Mouse (Mus musculus): ENCODE measurements at regions not wholly inside any gene's neighbourhood (a gene's known extent, or its start where the extent isn't known, plus 50 kb on each side); places are given as distances from the start of the nearest gene placed in this dataset.

DNA sequence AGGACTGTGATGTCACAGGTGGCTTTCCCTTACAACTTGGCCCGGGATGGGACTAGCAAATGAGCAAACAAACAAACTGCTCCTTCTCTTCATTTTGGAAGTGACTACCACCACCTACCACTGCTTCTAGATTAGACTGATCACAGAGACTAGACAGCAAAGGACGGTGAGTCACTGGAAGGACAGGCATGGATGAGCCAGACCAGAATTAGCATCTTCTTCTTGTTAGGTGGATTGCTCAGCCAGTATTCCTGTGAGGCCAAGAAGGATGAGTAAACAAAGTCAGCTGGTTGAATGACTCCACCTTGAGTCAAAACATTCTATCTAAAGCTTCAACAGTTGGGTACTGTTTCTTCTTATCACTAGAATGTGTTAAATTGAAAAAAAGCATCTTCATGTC, 385.1 kb upstream of the Mon1b start:
- DNase-seq (ENCODE audit: low read depth, low spot score) = peak; percentile 19

- DNase-seq (ENCODE audit: low read depth, low spot score) = peak; percentile 31
Observed at GRCm38 (mm10) chr8:113254076-113254475, 381.3 kb upstream of the Mon1b start.

DNA sequence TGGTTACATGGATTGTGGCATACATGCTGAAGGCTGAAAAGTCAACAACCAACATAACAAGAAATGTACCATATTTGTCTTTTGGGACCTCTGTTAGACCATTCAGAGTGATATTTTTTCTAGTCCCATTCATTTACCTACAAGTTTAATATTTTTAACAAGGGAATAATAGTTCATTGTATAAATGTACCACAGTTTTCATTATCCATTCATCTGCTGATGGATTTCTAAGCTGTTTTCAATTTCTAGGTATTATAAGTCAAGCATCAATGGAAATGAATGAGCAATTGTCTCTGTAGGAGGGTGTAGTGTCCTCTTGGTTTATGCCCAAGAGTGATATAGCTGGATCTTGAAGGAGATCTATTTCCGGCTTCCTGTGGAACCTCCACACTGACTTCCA, 375.9 kb upstream of the Mon1b start:
- no peak for DNase-seq (ENCODE audit: low read depth, low spot score)

DNA sequence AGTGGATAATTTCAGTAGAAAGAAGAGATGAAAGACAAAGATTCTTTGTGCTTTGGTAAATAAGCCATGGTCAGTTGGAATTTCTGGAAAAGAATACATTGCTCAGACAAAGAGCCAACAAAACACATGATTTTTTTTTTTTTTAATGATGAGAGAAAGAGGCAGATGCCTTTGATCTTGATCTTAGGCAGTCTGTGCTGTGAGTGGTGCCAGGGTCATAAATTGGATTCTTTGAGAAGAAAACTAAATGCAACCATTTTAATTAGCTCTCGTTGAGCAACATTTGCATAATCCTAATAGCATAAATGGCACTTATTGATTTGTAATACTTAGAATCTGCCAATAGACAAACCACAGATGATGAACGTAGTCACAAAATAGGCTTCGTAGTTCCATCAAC, 372.1 kb upstream of the Mon1b start:
- no peak for DNase-seq (ENCODE audit: low read depth, low spot score)

DNA sequence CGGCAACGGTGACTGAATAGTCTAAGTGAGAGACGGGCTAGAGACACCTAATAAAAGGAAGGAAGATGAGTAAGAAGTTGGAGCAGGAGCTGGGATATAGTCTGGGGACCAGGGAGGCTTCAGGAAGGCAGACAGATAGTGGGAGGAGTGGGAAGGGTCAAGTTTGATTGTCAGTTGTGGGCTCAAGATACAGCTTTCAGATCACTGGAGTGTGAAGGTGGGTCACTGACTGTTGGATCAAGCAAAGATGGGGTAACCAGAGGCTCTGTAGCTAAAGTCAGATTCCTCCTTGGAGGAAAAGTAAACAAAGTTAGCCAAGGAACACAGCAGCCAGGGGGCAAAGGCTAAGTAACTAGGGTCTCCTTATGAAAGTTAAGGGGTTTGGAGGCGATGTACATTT, 364.1 kb upstream of the Mon1b start:
- no peak for DNase-seq (ENCODE audit: low read depth, low spot score)

DNA sequence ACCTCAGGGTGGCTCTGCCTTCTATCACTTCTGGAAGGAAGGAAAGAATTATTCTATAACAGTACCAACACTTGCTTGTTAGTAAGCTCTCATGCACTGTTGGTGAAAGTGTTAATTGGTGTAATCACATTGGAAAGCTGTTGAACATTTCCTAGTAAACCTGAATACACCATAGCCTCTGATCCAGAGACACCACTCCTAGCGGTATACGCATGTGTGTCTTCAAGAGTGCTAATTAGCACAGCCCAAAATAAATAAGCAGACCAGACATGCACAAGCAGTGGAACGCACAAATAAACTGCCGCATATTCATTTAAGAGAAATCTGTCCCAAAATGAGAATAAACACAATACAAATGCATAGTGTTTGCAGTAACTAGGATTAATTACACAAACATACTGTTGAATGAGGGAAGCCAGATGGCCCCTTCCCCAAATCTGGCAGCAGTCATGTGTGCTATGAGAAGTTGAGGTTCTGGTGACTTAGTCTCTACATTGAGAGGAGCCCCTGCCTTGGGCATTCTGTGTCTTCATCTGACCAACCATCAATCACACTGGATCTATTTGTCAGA, 335.0 kb upstream of the Mon1b start:
- DNase-seq (ENCODE audit: low read depth, low spot score) = no peak

- DNase-seq (ENCODE audit: low read depth, low spot score) = no peak
Observed at GRCm38 (mm10) chr8:113303426-113303825, 332.0 kb upstream of the Mon1b start.

- DNase-seq (ENCODE audit: low read depth, low spot score) = peak; percentile 16
Observed at GRCm38 (mm10) chr8:113317169-113317568, 318.2 kb upstream of the Mon1b start.

- DNase-seq (ENCODE audit: low read depth, low spot score) = no peak
Observed at GRCm38 (mm10) chr8:113331576-113331975, 303.8 kb upstream of the Mon1b start.

DNA sequence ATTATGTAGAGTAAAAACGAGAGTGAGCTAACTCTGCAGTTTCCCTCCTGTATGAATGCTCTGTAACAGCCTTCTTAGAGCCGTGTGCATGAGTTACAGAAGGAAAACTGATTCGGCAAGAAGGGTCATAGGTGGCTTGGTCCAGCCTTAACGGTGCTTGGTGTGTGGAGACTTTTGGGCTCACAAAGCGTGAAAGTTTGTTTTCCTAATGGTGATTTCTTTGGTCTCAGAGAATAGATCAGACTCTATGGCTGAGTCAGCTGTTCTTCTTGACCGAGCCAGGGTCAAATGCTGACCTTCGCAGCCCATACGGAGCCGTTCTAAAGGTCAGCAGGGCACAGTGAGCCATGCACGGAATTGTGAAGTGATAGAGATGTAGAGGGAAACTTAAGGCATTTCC, 294.1 kb upstream of the Mon1b start:
- no peak for DNase-seq (ENCODE audit: low read depth, low spot score)

- no peak for DNase-seq (ENCODE audit: low read depth, low spot score)
Observed at GRCm38 (mm10) chr8:113361900-113362299, 273.5 kb upstream of the Mon1b start.

DNA sequence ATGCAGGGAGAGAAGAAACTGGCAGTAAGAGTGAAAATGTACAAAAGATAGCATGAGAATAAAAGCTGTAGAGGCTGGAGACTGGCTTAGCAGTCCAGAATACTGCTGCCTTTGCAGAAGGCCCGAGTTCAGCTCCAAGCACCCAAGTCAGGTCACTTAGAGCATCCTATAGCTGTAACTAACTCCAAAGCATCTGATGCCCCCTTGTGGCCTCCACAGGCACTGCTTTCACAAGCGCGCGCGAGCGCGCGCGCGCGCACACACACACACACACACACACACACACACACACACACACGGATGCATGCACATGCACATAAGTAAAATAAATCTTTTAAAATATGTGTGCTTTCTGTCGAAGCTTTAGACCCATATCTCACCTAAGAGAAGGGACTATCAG, 271.2 kb upstream of the Mon1b start:
- no peak for DNase-seq (ENCODE audit: low read depth, low spot score)

DNA sequence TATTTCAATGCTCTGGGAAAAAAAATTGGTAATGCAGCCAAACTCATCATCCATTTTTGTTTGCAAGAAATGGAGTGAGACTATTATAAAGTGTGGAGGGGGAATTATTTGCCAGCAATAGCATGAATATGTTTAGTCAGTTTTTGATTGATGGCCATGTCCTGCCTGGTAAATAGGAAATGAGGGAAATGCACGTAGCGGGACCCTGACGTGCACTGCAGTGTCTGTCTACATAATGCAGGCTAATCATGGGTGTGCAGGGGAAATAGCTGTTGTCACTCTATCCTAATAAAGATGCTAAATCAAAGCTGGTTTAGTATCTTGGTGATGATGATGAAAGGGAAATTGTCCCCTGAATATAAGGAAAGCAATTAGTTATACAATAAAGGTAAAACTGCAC, 251.9 kb upstream of the Mon1b start:
- DNase-seq (ENCODE audit: low read depth, low spot score) = no peak

- DNase-seq (ENCODE audit: low read depth, low spot score) = no peak
Observed at GRCm38 (mm10) chr8:113383974-113384373, 251.4 kb upstream of the Mon1b start.

- DNase-seq (ENCODE audit: low read depth, low spot score) = no peak
Observed at GRCm38 (mm10) chr8:113389504-113389903, 245.9 kb upstream of the Mon1b start.

DNA sequence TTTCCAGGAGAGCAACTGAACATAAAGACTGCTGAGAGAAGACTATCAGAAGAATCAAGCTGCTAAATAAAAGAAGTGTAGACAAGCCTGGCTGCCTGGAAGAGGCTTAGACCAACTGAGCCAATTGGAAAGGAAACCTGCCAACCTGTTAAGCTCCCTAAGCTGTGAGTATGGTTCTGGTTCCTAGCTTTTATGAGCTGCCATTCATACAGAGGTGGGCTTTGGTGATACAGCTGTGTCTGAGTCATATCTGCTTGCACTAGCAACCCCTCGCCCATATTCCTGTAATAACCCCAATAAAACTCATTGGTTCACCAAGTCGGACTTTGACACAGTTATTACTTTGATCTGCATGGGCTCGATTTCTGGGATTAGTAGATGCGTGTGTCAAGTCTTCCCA, 245.3 kb upstream of the Mon1b start:
- DNase-seq (ENCODE audit: low read depth, low spot score) = no peak

DNA sequence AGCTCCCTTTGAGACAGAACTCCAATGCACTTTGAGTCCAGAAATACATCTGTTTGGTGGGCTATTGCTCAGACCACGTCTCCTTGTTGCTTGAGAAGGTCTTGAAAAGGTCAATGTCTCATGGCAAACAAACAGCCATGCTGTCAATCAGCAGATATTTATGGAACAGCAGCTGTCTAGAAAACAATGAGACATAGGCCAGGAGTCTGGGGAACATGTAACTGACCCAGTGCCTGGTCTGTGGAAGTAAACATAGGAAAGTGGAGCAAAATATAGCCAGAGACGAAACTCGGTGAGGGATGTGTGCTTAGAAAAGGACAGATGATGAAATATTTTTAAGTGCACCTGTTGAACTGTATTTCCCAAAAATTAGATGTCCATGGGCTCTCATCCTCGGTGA, 241.1 kb upstream of the Mon1b start:
- DNase-seq (ENCODE audit: low read depth, low spot score) = no peak

GRCm38 (mm10) chr8:113405158-113405557, 230.2 kb upstream of the Mon1b start:
- no peak for DNase-seq (ENCODE audit: low read depth, low spot score)

DNA sequence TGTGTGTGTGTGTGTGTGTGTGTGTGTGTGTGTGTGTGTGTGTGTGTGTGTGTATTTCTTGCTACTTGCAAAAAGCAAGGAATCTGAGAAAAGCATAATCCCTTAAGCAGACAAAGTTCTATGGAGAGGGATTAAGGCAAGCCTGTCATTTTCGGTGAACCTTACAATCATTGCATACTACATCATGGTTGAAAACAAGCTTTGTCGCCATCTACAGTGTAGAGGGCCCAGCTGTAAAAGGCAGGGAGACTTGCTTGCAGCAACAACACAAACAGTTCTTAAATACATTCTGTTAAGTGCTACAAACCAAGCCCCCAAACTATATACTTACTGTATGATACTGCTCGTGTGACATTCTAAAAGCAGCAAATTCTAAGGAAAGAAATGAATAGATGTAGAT, 216.0 kb upstream of the Mon1b start:
- peak; percentile 8 for DNase-seq (ENCODE audit: low read depth, low spot score)

- no peak for DNase-seq (ENCODE audit: low read depth, low spot score)
Observed at GRCm38 (mm10) chr8:113422651-113423050, 212.7 kb upstream of the Mon1b start.

DNA sequence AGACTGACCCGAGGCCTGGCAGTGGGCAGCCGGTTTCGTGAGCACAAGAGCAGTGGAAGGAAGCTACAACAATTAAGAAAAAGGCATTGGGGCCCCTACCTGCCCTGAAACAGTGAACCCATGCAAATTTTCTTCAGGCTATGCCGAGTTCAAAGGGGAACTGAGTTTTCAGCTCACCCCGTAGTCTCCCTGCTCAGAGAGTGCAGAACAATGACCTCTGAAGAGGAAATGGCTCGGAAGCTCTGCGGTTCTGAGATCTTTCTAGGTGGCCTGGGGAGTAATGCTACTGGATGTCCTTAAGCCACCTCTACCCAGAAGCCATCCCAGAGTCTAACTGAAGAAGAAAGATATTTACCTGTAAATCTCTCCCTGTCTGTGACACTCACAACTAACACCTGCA, 196.3 kb upstream of the Mon1b start:
- DNase-seq (ENCODE audit: low read depth, low spot score) = no peak

DNA sequence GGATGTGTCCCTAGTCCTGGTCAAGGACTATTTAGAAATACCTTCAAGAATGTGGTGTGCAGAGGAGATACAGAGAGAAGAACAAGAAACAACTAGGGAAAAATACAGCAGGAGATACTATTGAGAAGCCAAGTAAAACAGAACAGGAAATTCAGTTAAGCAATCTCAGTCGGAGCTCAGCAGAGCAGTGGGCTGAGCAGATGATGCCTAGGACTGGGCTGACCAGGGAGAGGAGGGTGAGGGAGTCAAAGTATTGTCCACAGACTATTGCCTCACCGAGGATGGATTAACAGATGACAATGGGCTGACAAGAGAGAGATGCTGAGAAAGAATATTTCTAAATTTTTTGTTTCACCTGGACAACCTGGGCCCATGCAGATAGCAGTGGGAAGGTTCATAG, 181.4 kb upstream of the Mon1b start:
- no peak for DNase-seq (ENCODE audit: low read depth, low spot score)

DNA sequence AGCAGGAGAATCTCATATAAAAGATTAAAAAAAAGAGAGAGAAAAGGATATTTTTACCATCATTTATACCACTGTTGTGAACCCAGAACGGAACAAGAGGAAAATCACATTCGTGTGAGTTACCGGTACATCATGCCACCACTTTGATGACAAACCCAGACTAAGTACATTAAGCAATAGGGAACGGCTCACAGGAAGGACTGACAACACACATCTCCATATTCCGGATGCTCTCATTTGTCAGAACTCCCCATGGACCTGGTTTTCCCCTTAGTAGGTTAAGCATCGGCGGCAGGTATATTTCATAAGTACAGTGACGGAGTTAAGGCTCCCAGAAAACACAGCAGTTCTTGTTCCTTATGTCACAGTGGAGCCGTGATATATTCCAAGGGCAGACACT, 170.8 kb upstream of the Mon1b start:
- no peak for DNase-seq (ENCODE audit: low read depth, low spot score)

DNA sequence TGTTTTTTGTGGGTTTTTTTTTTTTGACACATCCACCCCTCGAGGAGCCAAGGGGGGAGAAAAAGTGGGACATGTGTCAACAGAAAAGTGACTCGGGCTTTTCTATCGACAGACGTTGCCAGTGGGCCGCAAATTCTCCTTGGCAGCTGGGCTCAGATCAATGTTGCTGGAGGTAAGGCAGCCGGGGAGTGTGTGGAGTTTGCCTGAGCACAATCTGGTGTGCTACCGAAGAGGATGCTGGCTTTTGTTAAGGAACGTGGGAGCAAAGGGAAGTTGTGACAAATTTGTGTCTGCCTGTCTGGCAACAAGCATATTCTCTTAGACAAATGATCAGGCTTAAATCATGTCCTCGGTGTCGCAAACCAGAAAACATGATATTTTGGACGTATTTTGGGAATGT, 170.2 kb upstream of the Mon1b start:
- peak; percentile 55 for DNase-seq (ENCODE audit: low read depth, low spot score)

Measured in telencephalon, adult 2 months (tissue).